Mouse (Mus musculus): Measurements from ENCODE around the gene Epha10. TPM values are rescaled to one million over a fixed set of nuclear protein-coding genes. Genes with fewer than 3 reads are reported as not detected.
"Not testable (repeated sequence)": the region's sequence is repeated elsewhere in the genome, so short reads cannot be mapped to it uniquely, and the experiment has no call there.

Gene Epha10
- total RNA-seq, 2 experiments from 2014 or later = 2.4 to 3.3 TPM

DNA sequence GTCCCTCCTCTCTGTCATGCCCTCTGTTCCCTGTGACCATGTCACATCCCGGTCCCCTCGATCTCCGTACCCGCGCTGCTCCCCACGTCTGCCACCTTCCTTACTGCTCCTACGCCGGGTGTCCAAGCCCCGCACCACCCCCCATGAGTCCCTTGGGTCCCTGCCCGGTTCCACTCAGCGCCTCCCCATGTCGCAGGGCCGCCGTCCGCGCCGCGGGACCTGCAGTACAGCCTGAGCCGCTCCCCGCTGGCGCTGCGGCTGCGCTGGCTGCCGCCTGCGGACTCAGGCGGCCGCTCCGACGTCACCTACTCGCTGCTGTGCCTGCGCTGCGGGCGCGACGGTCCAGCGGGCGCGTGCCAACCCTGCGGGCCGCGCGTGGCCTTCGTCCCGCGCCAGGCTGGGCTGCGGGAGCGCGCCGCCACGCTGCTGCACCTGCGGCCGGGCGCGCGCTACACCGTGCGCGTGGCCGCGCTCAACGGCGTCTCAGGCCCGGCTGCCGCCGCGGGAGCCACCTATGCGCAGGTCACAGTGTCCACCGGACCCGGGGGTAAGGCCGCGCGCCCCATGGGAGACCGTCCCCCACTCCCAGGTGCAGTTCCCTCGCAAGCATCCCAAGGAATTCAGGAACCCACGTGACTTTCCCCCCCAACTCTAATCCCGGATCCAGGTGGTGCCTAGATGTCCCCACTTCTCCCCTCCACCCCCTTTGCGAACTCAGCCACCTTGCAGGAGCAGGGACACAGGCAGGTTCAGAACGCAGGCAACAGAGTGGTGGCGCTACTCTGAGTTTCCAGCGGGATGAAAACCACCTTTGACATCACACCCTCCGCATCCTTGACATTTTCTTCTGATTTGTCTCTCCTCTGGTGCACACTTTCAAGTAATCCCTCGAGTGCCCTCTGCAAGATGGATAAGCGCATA is 14.1 kb downstream of the Epha10 start:
- peak; percentile 28 to 48 for DNase-seq

DNA sequence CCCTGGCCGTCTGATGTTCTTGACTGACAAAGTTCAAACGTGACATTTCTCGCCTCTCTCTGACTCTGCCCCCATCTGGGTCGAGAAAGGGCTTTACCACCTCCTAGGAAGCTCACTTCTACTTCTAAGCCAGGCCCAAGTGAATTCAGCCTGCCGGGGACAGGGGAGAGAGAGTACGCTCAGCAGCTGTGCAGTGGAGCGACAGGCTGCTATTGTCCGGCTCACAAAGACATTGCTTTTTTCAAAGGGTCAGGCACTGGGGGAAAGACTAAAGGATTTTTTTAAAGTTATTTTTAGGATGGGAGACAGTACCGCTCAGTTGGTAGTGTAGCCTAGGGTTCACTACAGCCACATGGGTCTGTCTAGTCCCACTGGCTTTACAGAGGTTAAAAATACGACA is 17.7 kb downstream of the Epha10 start:
- DNase-seq = no peak

DNA sequence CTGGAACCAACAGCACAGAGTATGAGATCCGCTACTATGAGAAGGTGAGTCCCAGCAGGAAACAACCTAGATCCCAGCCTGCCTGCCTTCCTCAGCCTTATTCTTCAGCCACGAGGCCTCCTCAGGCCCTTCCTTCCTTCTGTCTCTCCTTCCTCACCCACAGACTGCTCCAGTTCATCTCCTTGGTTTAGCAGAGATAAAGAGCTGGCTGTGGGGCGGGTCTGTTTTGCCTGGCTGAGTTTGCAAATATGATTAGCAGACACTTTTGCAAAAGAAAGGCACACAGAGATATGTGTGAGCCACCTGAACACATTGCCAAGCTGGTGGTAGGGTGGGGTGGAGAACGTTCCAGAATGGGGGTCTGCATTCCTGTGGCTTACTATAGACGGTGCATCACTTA is 19.2 kb downstream of the Epha10 start:
- DNase-seq = no peak

GRCm38 (mm10) chr4:124905417-124905816 is 24.7 kb downstream of the Epha10 start:
- peak in 1 of 2 experiments; percentile 7 for DNase-seq

DNA sequence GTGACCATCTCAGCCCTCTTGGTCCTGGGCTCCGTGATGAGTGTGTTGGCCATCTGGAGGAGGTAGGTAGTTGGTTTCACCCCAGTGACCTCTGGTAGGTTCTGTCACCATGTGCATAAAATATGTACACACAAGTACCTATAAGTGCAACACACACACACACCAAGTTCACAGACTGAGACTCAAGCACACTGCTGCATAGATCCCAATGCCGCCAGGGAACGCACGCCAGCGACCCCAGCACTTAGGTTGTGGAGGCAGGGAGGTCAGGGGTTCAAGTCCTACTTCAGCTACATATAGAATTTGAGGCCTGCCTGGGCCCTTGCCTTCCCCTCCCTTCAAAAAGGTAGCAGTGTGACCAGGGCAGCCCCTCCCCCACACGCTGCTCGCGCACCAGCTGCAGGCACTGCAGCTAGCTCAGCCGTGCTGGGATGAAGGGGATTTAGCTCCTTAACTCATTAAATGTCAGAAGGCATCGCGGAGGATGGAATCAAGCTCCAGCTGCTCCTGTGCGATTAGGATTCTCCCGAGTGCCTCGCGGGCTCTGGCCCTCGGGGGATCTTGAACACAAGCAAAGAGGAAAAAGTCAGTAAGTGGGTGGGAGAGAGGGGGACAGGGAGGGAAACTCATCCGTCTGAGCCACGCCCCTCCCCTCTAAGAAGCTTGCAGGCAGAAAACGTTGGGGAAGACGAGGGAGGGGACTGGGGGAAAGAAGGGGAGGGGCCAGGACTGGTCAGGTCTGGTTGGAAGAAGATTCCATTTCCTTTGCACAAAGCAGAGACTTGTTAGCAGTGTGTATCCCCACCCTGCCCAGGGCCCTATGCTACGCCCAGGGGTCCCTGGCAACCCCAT is 25.5 kb downstream of the Epha10 start:
- peak in 1 of 2 experiments; percentile 40 for DNase-seq

DNA sequence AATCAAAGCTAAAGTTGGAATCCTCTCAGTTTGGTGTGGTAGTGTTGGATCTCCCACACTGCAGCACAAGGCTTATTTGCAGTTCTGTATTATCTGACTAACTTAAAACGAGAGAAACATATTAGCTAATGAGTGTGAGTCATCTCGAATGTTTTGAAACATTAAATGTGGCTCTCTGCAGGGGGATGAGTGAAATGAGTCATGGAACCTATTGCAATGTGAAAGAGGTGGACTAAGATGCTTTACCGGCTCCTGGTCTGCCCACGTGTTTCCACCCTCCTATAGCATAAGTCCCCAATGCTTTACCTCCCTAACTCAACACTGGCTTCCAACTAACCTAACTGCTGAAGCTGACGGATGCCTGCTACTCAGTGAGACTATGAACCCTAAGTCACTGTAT is 47.4 kb downstream of the Epha10 start:
- DNase-seq = no peak

GRCm38 (mm10) chr4:124936613-124937471 is 56.1 kb downstream of the Epha10 start, which contains the start of gene 9930104L06Rik:
9930104L06Rik (plus strand) TSS chr4:124937048.
- peak; percentile 91 to 94 for DNase-seq

GRCm38 (mm10) chr4:124939211-124939610 is 58.5 kb downstream of the Epha10 start, which contains the start of gene Cdca8:
Cdca8 (minus strand) TSS chr4:124939311.
- DNase-seq = not testable (repeated sequence)

DNA sequence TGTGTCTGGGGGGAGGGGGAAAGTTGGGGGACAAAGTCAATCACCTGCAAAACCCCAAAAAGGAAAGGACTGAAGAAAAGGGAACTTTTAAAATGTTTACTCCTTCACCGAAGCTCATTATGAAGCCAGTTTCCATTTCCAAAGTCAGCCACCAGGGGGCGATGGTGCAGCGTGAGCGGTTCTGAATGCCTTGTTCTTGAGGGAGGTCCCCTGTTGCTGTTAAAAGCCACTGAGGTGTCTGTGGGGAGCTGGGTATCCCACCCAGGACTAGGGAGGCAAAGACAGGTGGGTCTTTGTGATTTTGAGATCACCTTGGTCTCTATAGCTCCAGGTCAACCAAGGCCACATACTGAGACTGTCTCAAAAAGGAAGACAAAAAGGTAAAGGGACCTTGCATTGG is 62.3 kb downstream of the Epha10 start:
- DNase-seq = peak; percentile 81 to 84

GRCm38 (mm10) chr4:124943781-124944180 is 63.1 kb downstream of the Epha10 start:
- DNase-seq = no peak

DNA sequence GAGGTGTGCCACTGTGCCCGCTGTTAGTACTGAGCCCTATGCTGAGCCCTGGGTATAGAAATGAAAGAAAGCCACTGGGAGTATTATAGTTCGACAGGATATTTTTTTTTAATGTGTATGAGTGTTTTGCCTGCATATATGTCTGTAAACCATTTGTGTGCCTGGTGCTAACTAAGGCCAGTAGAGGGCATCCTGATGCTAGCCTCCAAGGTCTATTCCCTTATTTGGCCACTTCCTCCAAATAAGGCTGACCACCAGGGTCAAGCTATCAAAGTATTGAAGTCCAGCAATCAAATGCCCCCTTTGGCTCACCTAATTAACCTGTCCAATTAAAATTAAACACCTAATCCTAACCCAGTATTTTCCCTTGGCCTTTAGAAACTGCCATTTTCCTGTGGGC is 64.3 kb downstream of the Epha10 start:
- no peak for DNase-seq

DNA sequence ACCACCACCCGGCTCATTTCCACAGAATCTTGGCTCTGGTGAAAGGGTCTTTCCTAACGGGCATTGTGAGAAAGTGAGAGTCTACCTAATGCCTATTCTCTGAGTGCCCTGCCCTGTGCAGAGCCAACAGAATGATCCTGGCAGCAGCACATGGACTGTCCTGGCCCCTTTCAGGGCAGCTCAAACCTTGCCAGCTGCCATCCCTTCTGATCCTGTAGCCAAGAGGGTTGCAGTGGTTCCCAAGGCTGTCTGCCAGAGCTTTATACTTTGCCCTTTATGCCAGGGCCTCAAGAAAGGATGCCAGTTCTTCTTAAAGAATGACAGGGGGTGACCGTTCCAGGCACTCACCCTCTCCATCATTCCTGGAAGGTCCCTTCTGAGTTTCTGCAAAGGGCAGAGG is 68.8 kb downstream of the Epha10 start:
- peak; percentile 28 to 41 for DNase-seq

DNA sequence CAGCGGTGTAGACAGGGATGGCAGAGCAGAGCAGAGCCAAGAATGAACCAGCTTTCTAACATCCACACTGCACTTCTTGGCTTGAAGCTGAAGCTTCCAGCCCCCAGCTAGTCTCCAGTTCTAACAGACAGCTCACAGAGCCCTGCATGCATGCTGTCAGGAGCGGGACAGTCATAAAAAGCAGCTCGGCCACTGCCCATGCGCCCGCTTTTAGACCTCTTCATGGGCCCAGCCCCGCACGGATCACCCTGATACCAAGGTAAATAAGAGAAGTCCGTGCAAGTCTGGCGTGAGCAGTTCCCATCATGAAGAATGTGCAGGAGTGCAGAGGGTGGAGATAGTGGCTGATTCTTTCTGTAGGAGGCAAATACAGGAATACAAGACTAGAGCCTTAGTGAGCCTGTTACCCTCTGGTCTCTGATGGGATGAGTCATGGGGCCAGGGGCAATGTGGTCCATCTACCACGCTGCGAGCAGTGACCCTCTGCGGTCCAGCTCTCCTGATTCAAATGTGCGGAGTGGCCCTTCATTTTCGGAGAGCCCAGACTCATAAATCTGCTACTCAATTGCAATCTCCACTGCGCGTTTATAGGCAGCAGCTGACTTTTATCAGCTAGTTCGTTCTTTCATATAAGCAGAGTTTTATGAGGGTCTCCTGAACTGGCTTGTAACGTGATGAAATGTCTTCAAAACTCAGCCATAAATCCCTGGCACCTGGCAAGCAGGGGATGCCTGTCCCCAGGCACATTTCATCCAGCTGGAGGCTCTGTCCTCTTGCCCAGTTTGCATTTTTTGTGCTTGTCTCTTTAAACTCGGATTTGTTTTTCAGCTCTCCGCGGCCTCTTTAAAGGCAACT is 69.7 kb downstream of the Epha10 start:
- no peak for DNase-seq

DNA sequence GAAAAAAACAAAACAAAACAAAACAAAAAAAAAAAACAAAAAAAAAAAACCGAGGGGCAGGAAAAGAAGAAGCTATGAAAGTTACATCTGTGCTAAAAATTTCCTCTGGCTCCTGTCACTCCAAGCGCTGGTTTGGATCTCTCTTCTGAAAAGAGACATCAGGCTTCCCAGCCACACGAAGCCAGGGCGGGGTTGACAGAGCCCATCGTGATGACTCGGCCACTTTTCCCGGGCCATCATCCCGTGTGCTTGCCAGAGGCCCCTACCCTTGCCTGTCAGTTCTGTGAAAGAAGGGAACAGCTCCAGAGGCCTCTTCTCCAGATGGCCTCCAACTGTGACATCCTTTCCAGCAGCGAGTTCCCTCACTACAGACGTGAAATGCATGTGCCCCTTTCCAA is 70.3 kb downstream of the Epha10 start:
- no peak for DNase-seq

- DNase-seq = no peak
Observed at GRCm38 (mm10) chr4:124953546-124953945, 72.8 kb downstream of the Epha10 start.

DNA sequence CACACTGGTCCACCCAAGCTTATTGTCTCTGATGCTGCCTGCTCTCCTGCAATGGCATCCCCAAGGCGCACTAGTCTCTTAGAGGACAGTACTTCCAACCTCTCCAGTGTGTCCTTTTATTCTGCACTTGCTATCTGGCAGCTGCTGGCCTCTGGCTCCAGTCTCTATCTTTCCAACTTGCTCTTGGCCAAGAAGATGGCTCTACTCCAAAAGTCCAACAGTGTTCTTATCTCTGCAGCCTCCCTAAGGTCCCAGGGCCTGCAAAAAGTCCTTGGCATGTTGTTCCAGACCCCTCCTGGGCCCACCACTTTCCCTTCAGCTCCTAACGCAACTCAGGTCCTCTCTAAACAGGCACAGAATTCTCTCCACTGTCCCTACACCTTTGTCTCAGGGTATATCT is 76.6 kb downstream of the Epha10 start:
- peak in 1 of 2 experiments; percentile 9 for DNase-seq

- peak; percentile 79 to 81 for DNase-seq
Observed at GRCm38 (mm10) chr4:124959062-124959461, 78.4 kb downstream of the Epha10 start.

DNA sequence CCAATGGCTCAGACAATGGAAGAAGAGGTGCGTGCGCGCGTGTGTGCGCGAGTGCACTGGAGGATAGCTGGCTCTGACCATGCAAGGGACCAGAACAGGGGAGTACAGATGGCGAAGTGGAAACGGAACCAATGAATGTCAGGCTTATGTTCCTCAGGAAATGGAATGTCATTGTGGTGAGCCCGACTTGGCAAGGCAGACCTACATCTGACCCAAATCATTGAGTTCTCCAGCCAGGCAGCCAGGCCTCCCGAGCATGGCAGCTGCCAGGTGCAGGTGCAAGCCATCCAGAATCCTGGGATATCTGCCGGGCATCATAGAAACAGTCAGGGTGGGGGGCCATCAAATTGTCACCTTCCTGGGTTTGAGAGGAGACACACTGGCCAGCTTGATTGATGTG is 80.2 kb downstream of the Epha10 start:
- DNase-seq = no peak

DNA sequence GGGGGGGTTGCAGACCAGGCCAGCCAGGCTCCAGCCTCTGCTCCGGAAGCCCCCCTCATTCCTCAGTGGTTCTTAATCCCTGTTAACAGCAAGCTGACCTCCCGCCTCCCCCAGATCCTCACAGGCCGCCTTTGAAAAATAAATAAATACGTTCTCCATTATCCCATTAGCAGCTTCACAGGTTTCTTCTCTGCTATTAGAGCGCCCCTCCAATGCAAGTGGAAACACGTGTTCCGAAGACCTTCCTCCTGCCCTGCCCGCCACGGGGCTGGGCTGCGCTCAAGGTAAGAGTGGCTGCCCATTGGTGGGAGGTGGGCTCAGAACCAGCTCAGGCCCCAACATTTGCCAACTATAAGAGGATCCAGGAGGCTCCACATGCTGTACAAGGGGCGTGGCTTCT is 81.9 kb downstream of the Epha10 start:
- no peak for DNase-seq

DNA sequence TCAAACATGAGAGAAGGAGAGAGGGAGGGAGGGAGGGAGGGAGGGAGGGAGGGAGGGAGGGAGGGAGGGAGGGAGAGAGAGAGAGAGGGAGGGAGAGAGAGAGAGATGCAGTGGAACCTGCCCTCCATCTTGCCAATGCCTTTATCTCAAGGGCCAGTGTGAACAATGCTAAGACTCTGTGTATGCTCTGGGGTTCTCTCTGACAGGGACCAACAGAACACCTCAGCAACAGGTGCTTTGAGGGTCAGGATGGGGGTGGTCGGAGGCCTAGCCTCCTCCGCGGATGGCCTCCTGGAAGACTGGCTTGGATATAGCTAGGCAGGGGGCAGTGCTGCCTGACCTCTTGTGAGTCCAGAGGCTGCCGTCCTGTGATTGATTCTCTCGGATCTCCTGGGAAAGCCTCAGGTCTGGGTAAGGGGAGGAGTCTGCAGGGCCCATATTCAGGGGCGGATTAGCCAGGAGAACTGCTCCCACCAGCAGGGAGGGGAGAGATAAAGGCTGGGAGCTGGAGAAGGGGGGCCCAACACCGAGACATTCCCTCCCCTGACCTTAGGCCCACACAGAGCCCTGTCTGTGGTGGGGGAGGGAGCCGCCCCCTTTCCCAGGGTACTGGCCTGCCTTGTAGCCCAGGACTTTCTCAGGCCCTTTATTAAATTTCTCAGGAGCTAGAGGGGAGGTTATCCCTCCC is 84.4 kb downstream of the Epha10 start:
- no peak for DNase-seq

Data from adrenal gland, postnatal 36 days (tissue).